Mouse (Mus musculus) cortical plate, adult 2 months (tissue): Measurements from ENCODE around the gene Adcy4.

Experiments used
- CTCF ChIP-seq: fragments of 200-500 bp; IDR thresholded peaks from 2 replicates; pipeline ENCODE4 v1.5.1; 2011; ENCODE audit warnings: mild to moderate bottlenecking, control low read depth, low read length; ENCODE audit not compliant: insufficient read depth; ENCODE audit errors: extremely low read depth
- POLR2A ChIP-seq: fragments of 200-500 bp; IDR thresholded peaks from 2 replicates; pipeline ENCODE4 v1.6.1; 2011; ENCODE audit warnings: mild to moderate bottlenecking, low read length, control low read depth; ENCODE audit not compliant: insufficient read depth; ENCODE audit errors: extremely low read depth

DNA sequence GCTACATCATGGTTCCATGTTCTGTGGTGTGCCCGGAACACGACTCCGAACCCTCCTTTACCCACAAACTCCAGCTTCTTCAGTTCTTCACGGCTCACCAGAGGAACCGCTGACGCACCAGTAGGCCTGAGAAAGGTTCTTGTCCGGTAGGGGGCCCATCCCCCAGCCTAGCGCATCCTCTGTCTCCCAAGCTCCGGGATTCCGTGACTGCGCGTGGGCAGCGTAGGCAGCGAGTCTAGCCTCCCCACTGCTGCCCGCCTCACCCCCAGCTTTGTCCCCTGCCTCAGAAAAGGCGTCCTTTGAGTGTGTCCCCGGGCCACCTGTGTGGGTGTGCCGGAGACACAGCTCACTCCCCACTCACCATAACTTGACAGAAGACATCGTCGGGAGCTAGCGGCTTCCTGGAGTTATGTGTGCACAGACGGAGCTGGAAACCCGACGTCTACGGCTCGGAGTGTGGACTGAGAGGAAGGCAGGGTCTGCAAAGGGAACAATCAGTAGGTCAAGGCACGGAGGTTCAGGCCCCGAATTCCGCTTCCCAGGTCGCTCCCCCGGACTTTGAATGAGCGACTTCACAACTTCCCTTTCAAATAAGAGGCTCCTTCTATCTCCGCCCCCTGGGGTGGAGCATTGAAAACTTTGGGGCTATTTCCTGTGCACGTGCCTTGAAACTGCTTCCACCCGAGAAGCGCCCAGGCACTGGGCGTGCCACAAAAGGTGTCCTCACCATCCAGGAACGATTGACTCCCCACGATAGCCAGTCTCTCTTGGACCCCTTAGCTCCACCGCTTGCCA, 4.6 kb upstream of the Adcy4 start, which contains the start of gene Ripk3:
- TF ChIP-seq POLR2A (no peak), CTCF (no peak)
